Mouse (Mus musculus) lung, postnatal 14 days (tissue): ENCODE results near the gene Hipk1.
A peak's percentile ranks its signal among the peaks of the same experiment; 100 is the strongest.

Source experiments
- DNase-seq: peaks from one replicate; pipeline ENCODE4 v3.0.0; 2021

Gene Hipk1

GRCm38 (mm10) chr3:103714236-103714875, 77.0 kb downstream of the Hipk1 start:
- no peak for DNase-seq

- DNase-seq, result no peak
Observed at GRCm38 (mm10) chr3:103712196-103712595, 79.2 kb downstream of the Hipk1 start.

GRCm38 (mm10) chr3:103709470-103710040, 81.8 kb downstream of the Hipk1 start:
- DNase-seq, result no peak

GRCm38 (mm10) chr3:103705426-103705825, 85.9 kb downstream of the Hipk1 start:
- no peak for DNase-seq

- DNase-seq, result no peak
Observed at GRCm38 (mm10) chr3:103704661-103705060, 86.7 kb downstream of the Hipk1 start.

GRCm38 (mm10) chr3:103696388-103696925, 94.9 kb downstream of the Hipk1 start:
- DNase-seq, result no peak

- DNase-seq, result no peak
Observed at GRCm38 (mm10) chr3:103695556-103695955, 95.8 kb downstream of the Hipk1 start.

- DNase-seq, result peak; percentile 18
Observed at GRCm38 (mm10) chr3:103690506-103690905, 100.9 kb downstream of the Hipk1 start.
